Mouse (Mus musculus): ENCODE measurements at regions not wholly inside any gene's neighbourhood (a gene's known extent, or its start where the extent isn't known, plus 50 kb on each side); places are given as distances from the start of the nearest gene placed in this dataset.

- no peak for DNase-seq
These were observed 863.8 kb downstream of the Nap1l3 start for GRCm38 (mm10) chrX:121533360-121533759.

- DNase-seq, result no peak
These were observed 877.4 kb downstream of the Nap1l3 start for GRCm38 (mm10) chrX:121519830-121520229.

GRCm38 (mm10) chrX:121497727-121498126 is 899.5 kb downstream of the Nap1l3 start:
- DNase-seq, result peak; percentile 29

- no peak for DNase-seq
These were observed 900.0 kb downstream of the Nap1l3 start for GRCm38 (mm10) chrX:121497219-121497618.

GRCm38 (mm10) chrX:121479402-121479989 is 917.7 kb downstream of the Nap1l3 start:
- DNase-seq, result peak; percentile 10

- DNase-seq, result no peak
These were observed 968.1 kb downstream of the Nap1l3 start for GRCm38 (mm10) chrX:121429078-121429477.
